Mouse (Mus musculus) G1E (cell line): ENCODE measurements around the gene Gm13420. TPM values are rescaled to one million over a fixed set of nuclear protein-coding genes. Genes with fewer than 3 reads are reported as not detected.

ENCODE experiments used
- ATAC-seq: 2 replicates; pipeline ENCODE4 v1.8.0; 2016; ENCODE audit warnings: mild to moderate bottlenecking; ENCODE audit not compliant: insufficient number of reproducible peaks, poor library complexity, low FRiP score, severe bottlenecking; ENCODE audit errors: extremely low read depth
- DNase-seq: peaks from one replicate; pipeline ENCODE4 v3.0.0; 2012; ENCODE audit warnings: low spot score
- H3K27me3 ChIP-seq: 2 replicates; pipeline ENCODE4 v1.6.1; 2012; ENCODE audit warnings: mild to moderate bottlenecking, low read length, inconsistent platforms; ENCODE audit not compliant: insufficient read depth
- H3K36me3 ChIP-seq: replicated peaks from 2 replicates; pipeline ENCODE3; 2012; ENCODE audit warnings: mild to moderate bottlenecking, inconsistent platforms
- H3K4me1 ChIP-seq: 2 replicates; pipeline ENCODE4 v1.6.1; 2012; ENCODE audit warnings: low read depth, low read length, inconsistent platforms, mixed read lengths; ENCODE audit not compliant: insufficient read depth
- H3K4me3 ChIP-seq: 2 replicates; pipeline ENCODE4 v1.5.1; 2012; ENCODE audit warnings: low read depth, mild to moderate bottlenecking, inconsistent platforms, low read length, moderate library complexity, mixed read lengths
- H3K9me3 ChIP-seq: replicated peaks from 2 replicates; pipeline ENCODE4 v1.6.1; 2012; ENCODE audit warnings: inconsistent platforms
- CTCF ChIP-seq: IDR thresholded peaks from 2 replicates; pipeline ENCODE4 v1.5.1; 2012; ENCODE audit warnings: low read depth, low read length, inconsistent platforms, mixed read lengths
- GATA1 ChIP-seq: IDR thresholded peaks from 2 replicates; pipeline ENCODE4 v1.6.1; 2012; ENCODE audit warnings: borderline replicate concordance, low read length, inconsistent platforms, mixed read lengths
- GATA2 ChIP-seq: IDR thresholded peaks from 2 replicates; pipeline ENCODE4 v1.6.1; 2012; ENCODE audit warnings: low read depth, low read length, inconsistent platforms, borderline replicate concordance
- POLR2AphosphoS5 ChIP-seq: IDR thresholded peaks from 2 replicates; pipeline ENCODE4 v1.6.1; 2012; ENCODE audit warnings: low read depth, low read length, inconsistent platforms; ENCODE audit not compliant: insufficient replicate concordance
- TAL1 ChIP-seq: conservative IDR thresholded peaks from 2 replicates; pipeline ENCODE4 v1.6.1; 2012; ENCODE audit warnings: low read depth, low read length, inconsistent platforms, mixed read lengths
- polyA plus RNA-seq: library from polyadenylated mRNA; stranded (reverse); fragments of >175 nt; gene quantifications from 2 replicates; pipeline ENCODE4 v1.2.3, GENCODE M21; 2012
- total RNA-seq, 2 experiments: library from RNA; stranded (forward) in 1 of 2; stranded (reverse) in 1 of 2; fragments of 200-1000 nt in 1 of 2; fragments of >200 nt in 1 of 2; fragmentation: Nextera tagmentation in 1 of 2; gene quantifications; 2 replicates each; pipeline ENCODE4 v1.2.3; 2014 to 2017

The Gm13420 gene
- total and polyA plus RNA-seq, 3 experiments: not detected

DNA sequence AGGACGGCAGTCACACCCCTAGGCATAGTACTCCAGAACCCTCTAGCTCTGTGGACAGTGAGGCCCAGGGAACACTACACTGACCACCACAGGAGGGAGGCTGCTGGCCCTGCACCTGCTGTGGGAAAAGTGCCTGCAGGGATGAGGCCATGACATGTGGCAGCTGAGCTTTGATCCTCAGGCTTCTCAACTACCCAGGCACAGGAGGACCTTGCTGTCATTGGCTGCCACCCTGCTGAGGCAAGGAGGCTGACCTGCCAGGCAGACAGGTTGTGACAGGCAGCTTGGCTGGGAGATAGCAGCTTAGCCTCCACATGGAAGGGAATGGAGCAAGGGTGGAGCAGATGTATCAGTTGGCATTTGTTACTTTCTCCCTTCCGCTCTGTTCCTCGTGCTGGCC, 46.0 kb downstream of the Gm13420 start:
- TF ChIP-seq GATA1 (no peak), POLR2AphosphoS5 (no peak), TAL1 (no peak)
- ATAC-seq: no peak

DNA sequence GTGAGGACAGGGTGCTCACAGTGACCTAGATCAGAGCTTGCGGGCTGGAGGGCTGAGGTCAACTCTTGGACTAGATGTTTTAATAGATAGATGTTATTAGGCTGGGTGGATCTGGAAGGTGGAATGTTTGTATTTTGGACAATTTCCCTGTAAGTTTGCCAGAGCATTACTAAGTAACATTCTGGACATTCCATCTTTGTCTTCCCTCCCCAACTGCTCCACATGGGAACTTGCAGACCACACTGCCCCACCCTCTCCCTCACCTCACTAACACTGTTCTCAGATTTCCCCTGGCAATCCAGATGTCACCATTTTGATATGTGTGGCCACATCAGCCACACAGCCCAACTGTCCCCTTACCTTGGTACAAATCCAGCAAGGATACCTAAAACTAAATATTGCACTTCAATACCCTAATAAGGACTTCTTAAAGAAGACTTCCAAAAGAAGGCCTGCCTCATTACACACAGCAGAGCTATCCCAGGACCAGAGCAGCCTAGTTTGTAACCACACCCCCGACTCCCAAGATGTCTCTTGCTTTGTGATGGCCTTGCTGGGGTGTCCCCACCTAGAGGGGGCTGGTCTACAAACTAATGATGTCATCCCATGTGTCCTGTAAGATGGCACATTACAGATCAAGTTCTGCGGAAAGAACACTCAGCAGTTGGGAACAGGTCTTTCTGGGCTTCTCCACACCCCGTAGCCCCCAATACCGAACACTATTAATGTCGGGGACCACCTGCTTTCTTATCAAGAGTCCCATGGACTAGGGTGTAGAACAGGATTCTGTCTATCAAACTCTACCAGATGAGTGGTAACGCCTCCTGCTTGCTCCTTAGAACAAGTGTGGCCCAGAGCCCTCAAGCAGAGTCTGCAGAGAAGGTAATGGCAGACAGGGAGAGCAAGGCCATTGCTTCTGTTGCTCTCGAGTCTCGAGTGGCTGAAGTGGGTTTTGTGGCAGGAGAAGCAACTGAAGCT, 48.1 kb downstream of the Gm13420 start:
- Histone ChIP-seq H3K9me3 (no peaks in the 10 kb centered on the region), H3K36me3 (peaks cover 99% of the 10 kb centered on the region), H3K27me3 (no peaks in the 10 kb centered on the region), H3K4me1 (no peaks in the 10 kb centered on the region), H3K4me3 (no peak overlapping the region)
- no peak for DNase-seq
- TF ChIP-seq GATA1 (no peak), CTCF (no peak)
- ATAC-seq: no peak

More for the DNA sequence above, 46.0 kb downstream of the Gm13420 start:
- Histone ChIP-seq H3K27me3 (no peaks in the 10 kb centered on the region), H3K4me1 (no peaks in the 10 kb centered on the region), H3K4me3 (no peak overlapping the region), H3K9me3 (no peaks in the 10 kb centered on the region), H3K36me3 (peaks cover 95% of the 10 kb centered on the region)
- DNase-seq: no peak

DNA sequence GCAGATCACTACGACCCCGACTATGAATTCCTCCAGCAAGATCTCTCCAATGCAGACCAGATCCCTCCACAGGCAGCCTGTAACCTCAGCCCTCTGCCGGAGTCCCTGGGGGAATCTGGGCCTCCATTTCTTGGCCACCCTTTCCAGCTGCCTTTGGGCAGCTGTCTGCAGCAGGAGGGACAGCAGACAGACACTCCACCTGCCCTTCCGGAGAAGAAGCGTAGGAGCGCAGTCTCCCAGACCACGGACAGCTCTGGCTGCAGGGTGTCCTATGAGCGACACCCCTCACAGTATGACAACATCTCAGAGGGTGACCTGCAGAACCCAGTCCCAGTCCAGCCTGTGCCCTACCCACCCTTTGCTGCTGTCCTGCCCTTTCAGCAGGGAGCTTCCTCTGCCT, 49.3 kb downstream of the Gm13420 start:
- no peak for TF ChIP-seq POLR2AphosphoS5
- no peak for TF ChIP-seq TAL1
- TF ChIP-seq GATA1: no peak
- no peak for TF ChIP-seq GATA2
- TF ChIP-seq CTCF: no peak
- H3K36me3 ChIP-seq: peaks cover 98% of the 10 kb centered on the region
- ATAC-seq: no peak
- H3K4me3 ChIP-seq: no peak overlapping the region
- no peaks in the 10 kb centered on the region for H3K4me1 ChIP-seq
- H3K27me3 ChIP-seq: no peaks in the 10 kb centered on the region
- no peaks in the 10 kb centered on the region for H3K9me3 ChIP-seq
- no peak for DNase-seq

DNA sequence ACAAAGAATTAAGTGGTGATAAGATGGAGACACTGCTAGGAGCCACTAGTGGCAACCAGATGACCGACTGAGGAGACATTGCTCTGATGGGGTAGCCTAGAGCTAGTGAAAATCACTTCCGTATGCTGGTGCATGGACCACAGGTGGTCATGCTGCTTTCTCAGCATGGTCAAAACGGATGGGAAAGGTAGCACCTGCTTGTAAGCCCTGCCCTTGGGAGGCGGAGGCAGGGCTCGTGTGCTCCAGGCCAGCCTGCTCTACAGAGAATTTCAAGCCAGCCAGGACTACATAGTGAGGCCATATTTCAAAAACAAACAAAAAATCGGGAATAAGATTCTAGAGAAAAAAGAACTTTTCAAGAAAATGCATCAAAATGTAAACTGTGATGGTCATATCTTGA, 50.1 kb downstream of the Gm13420 start:
- no peaks in the 10 kb centered on the region for H3K27me3 ChIP-seq
- H3K36me3 ChIP-seq: peaks cover 98% of the 10 kb centered on the region
- no peaks in the 10 kb centered on the region for H3K9me3 ChIP-seq
- H3K4me3 ChIP-seq: no peak overlapping the region
- no peak for ATAC-seq
- DNase-seq: no peak
- H3K4me1 ChIP-seq: no peaks in the 10 kb centered on the region
- no peak for TF ChIP-seq GATA1
- no peak for TF ChIP-seq POLR2AphosphoS5
- no peak for TF ChIP-seq GATA2
- TF ChIP-seq CTCF: no peak
- TF ChIP-seq TAL1: no peak

DNA sequence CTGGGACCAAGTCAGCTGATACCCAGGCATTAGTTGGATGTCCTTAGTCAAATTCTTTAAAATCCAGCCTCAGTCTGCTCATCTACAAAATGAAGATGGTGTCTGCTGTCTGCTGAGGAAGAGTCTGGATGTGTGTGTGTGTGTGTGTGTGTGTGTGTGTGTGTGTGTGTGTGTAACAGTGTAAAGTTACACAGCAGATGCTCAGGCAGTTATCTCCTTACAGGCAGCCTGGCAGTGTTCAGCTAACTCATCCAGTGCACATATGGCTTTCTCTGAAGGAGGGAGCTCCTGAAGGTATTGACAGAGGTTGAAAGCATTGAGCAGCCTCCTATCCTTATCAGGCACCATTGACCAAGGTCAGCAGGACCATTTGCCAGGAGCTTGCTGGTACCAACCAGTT, 50.6 kb downstream of the Gm13420 start:
- H3K36me3 ChIP-seq: peaks cover 98% of the 10 kb centered on the region
- H3K4me1 ChIP-seq: no peaks in the 10 kb centered on the region
- TF ChIP-seq POLR2AphosphoS5: no peak
- TF ChIP-seq TAL1: no peak
- no peak for TF ChIP-seq CTCF
- TF ChIP-seq GATA2: no peak
- TF ChIP-seq GATA1: no peak
- no peaks in the 10 kb centered on the region for H3K27me3 ChIP-seq
- ATAC-seq (no peak), DNase-seq (no peak)
- no peak overlapping the region for H3K4me3 ChIP-seq
- H3K9me3 ChIP-seq: no peaks in the 10 kb centered on the region

DNA sequence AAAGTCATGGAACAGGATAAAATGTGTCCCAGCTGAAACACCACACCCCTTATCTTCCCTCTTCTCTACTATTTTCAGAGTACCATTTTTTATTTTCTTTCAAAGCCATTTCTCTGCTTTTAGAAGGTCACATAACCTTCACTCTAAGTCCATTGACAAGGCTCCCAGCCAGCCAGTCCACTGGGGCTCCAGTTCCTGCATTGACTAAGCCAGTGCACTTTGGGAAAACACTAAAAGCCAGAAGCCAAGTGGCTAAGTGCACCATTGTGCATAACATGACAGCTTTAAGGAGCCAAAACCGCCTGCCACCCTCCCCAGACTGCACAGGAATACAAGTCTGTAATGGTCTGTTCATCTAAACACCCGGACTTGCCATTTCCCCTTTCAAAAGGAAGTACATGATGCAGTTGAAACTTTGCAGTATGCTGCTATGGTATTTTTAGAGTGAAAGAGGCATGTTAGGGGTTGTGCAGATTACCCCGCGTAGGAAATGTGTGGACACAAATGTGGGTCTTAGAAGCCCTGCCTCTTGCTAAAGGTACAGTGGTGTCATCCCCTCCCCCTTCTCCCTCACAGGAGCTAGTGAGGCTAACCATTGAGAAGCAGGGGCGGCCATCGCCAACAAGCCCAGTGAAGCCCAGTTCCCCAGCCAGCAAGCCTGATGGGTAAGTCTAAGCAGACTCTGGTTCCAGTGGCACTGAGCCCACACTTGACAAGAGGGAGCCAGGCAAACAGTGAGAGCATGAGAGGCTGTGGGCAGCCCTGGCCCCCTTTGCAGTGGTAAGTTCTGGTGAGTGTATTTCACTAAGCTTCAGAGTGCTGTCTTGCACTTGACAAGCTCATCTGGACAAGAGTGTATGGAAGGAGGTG, 52.8 kb downstream of the Gm13420 start:
- DNase-seq: no peak
- Histone ChIP-seq H3K4me1 (no peaks in the 10 kb centered on the region), H3K9me3 (no peaks in the 10 kb centered on the region), H3K27me3 (no peaks in the 10 kb centered on the region), H3K4me3 (no peak overlapping the region), H3K36me3 (peaks cover 97% of the 10 kb centered on the region)
- TF ChIP-seq POLR2AphosphoS5 (no peak), CTCF (no peak), GATA1 (no peak), TAL1 (no peak), GATA2 (no peak)
- no peak for ATAC-seq
